Mouse (Mus musculus): ENCODE measurements around the gene Esyt2. TPM values are rescaled to one million over a fixed set of nuclear protein-coding genes. Genes with fewer than 3 reads are reported as not detected.
A peak's percentile ranks its signal among the peaks of the same experiment; 100 is the strongest.

Gene Esyt2
- polyA plus RNA-seq, 1 experiment from 2014 or later = 20.9 TPM

- H3K9ac ChIP-seq (ENCODE audit: low read depth, low read length) = no peak overlapping the region
- H3K4me1 ChIP-seq (replicated peaks; ENCODE audit: control insufficient read depth, insufficient read depth, low read length) = peaks cover 18% of the 10 kb centered on the region
- H3K4me3 ChIP-seq (ENCODE audit: low read depth, low read length) = no peak overlapping the region
- WGBS = 61% methylated on average over 2 of the region's 2 CpGs
- DNase-seq (ENCODE audit: low spot score) = no peak
- peak overlapping the region; percentile 64 for H3K4me2 ChIP-seq
- H3K27me3 ChIP-seq (replicated peaks; ENCODE audit: control insufficient read depth, insufficient read depth, low read length) = no peaks in the 10 kb centered on the region
- no peaks in the 10 kb centered on the region for H3K9me3 ChIP-seq (ENCODE audit: control insufficient read depth, low read length)
- no peak for ATAC-seq (replicated peaks; ENCODE audit: low FRiP score)
- no peaks in the 10 kb centered on the region for H3K36me3 ChIP-seq (ENCODE audit: control insufficient read depth, insufficient read depth, low read length)
- no peak overlapping the region for H3K27ac ChIP-seq (ENCODE audit: low read depth, low read length)
These were observed 2.5 kb downstream of the Esyt2 start for GRCm38 (mm10) chr12:116283511-116283910.

- Histone ChIP-seq H3K4me1 (replicated peaks; ENCODE audit: control insufficient read depth, insufficient read depth, low read length) (no peaks in the 10 kb centered on the region), H3K27ac (ENCODE audit: low read depth, low read length) (no peak overlapping the region), H3K4me2 (no peak overlapping the region), H3K9ac (ENCODE audit: low read depth, low read length) (no peak overlapping the region), H3K27me3 (replicated peaks; ENCODE audit: control insufficient read depth, insufficient read depth, low read length) (no peaks in the 10 kb centered on the region), H3K4me3 (ENCODE audit: low read depth, low read length) (no peak overlapping the region), H3K9me3 (ENCODE audit: control insufficient read depth, low read length) (no peaks in the 10 kb centered on the region), H3K36me3 (ENCODE audit: control insufficient read depth, insufficient read depth, low read length) (no peaks in the 10 kb centered on the region)
- DNase-seq (ENCODE audit: low spot score) (no peak), ATAC-seq (replicated peaks; ENCODE audit: low FRiP score) (no peak)
- WGBS = 60% methylated on average over 2 of the region's 2 CpGs
These were observed 12.2 kb downstream of the Esyt2 start for GRCm38 (mm10) chr12:116293185-116293584.

GRCm38 (mm10) chr12:116293599-116294292 is 12.8 kb downstream of the Esyt2 start:
- no peak for ATAC-seq (replicated peaks; ENCODE audit: low FRiP score)
- H3K4me3 ChIP-seq (ENCODE audit: low read depth, low read length) = no peak overlapping the region
- WGBS = 81% methylated on average over 4 of the region's 4 CpGs

GRCm38 (mm10) chr12:116299906-116300305 is 18.9 kb downstream of the Esyt2 start:
- H3K36me3 ChIP-seq (ENCODE audit: control insufficient read depth, insufficient read depth, low read length) = no peaks in the 10 kb centered on the region
- H3K4me2 ChIP-seq = no peak overlapping the region
- no peak for ATAC-seq (replicated peaks; ENCODE audit: low FRiP score)
- DNase-seq (ENCODE audit: low spot score) = no peak
- no peak overlapping the region for H3K27ac ChIP-seq (ENCODE audit: low read depth, low read length)
- 100% methylated on average over 2 of the region's 2 CpGs for WGBS
- H3K9ac ChIP-seq (ENCODE audit: low read depth, low read length) = no peak overlapping the region
- no peaks in the 10 kb centered on the region for H3K9me3 ChIP-seq (ENCODE audit: control insufficient read depth, low read length)
- no peaks in the 10 kb centered on the region for H3K27me3 ChIP-seq (replicated peaks; ENCODE audit: control insufficient read depth, insufficient read depth, low read length)
- H3K4me1 ChIP-seq (replicated peaks; ENCODE audit: control insufficient read depth, insufficient read depth, low read length) = no peaks in the 10 kb centered on the region
- H3K4me3 ChIP-seq (ENCODE audit: low read depth, low read length) = no peak overlapping the region

More at GRCm38 (mm10) chr12:116293599-116294292, 12.8 kb downstream of the Esyt2 start:
- no peaks in the 10 kb centered on the region for H3K4me1 ChIP-seq (replicated peaks; ENCODE audit: control insufficient read depth, insufficient read depth, low read length)
- no peak overlapping the region for H3K4me2 ChIP-seq
- no peaks in the 10 kb centered on the region for H3K9me3 ChIP-seq (ENCODE audit: control insufficient read depth, low read length)
- no peak for DNase-seq (ENCODE audit: low spot score)
- no peak overlapping the region for H3K9ac ChIP-seq (ENCODE audit: low read depth, low read length)
- H3K27me3 ChIP-seq (replicated peaks; ENCODE audit: control insufficient read depth, insufficient read depth, low read length) = no peaks in the 10 kb centered on the region
- H3K36me3 ChIP-seq (ENCODE audit: control insufficient read depth, insufficient read depth, low read length) = no peaks in the 10 kb centered on the region
- H3K27ac ChIP-seq (ENCODE audit: low read depth, low read length) = no peak overlapping the region

- Histone ChIP-seq H3K4me2 (no peak overlapping the region), H3K9me3 (ENCODE audit: control insufficient read depth, low read length) (no peaks in the 10 kb centered on the region), H3K27ac (ENCODE audit: low read depth, low read length) (no peak overlapping the region), H3K27me3 (replicated peaks; ENCODE audit: control insufficient read depth, insufficient read depth, low read length) (no peaks in the 10 kb centered on the region), H3K36me3 (ENCODE audit: control insufficient read depth, insufficient read depth, low read length) (no peaks in the 10 kb centered on the region), H3K4me1 (replicated peaks; ENCODE audit: control insufficient read depth, insufficient read depth, low read length) (no peaks in the 10 kb centered on the region), H3K4me3 (ENCODE audit: low read depth, low read length) (no peak overlapping the region), H3K9ac (ENCODE audit: low read depth, low read length) (no peak overlapping the region)
- ATAC-seq (replicated peaks; ENCODE audit: low FRiP score) (no peak; the same call in 1 of the 2 replicates), DNase-seq (ENCODE audit: low spot score) (no peak)
These were observed 21.2 kb downstream of the Esyt2 start for GRCm38 (mm10) chr12:116302181-116302580.

- Histone ChIP-seq H3K36me3 (ENCODE audit: control insufficient read depth, insufficient read depth, low read length) (no peaks in the 10 kb centered on the region), H3K27ac (ENCODE audit: low read depth, low read length) (no peak overlapping the region), H3K27me3 (replicated peaks; ENCODE audit: control insufficient read depth, insufficient read depth, low read length) (no peaks in the 10 kb centered on the region), H3K4me2 (no peak overlapping the region), H3K9me3 (ENCODE audit: control insufficient read depth, low read length) (no peaks in the 10 kb centered on the region), H3K4me3 (ENCODE audit: low read depth, low read length) (no peak overlapping the region), H3K4me1 (replicated peaks; ENCODE audit: control insufficient read depth, insufficient read depth, low read length) (peaks cover 7% of the 10 kb centered on the region), H3K9ac (ENCODE audit: low read depth, low read length) (no peak overlapping the region)
- no peak for DNase-seq (ENCODE audit: low spot score)
- WGBS = 76% methylated on average over 1 of the region's 1 CpGs
- no peak for ATAC-seq (replicated peaks; ENCODE audit: low FRiP score)
These were observed 25.0 kb downstream of the Esyt2 start for GRCm38 (mm10) chr12:116306042-116306441.

GRCm38 (mm10) chr12:116307870-116308269 is 26.9 kb downstream of the Esyt2 start:
- Histone ChIP-seq H3K27ac (ENCODE audit: low read depth, low read length) (no peak overlapping the region), H3K36me3 (ENCODE audit: control insufficient read depth, insufficient read depth, low read length) (no peaks in the 10 kb centered on the region), H3K4me1 (replicated peaks; ENCODE audit: control insufficient read depth, insufficient read depth, low read length) (peaks cover 7% of the 10 kb centered on the region), H3K9me3 (ENCODE audit: control insufficient read depth, low read length) (no peaks in the 10 kb centered on the region), H3K27me3 (replicated peaks; ENCODE audit: control insufficient read depth, insufficient read depth, low read length) (no peaks in the 10 kb centered on the region), H3K4me2 (no peak overlapping the region), H3K9ac (ENCODE audit: low read depth, low read length) (no peak overlapping the region), H3K4me3 (ENCODE audit: low read depth, low read length) (no peak overlapping the region)
- ATAC-seq (replicated peaks; ENCODE audit: low FRiP score) = no peak
- WGBS = 83% methylated on average over 3 of the region's 3 CpGs
- no peak for DNase-seq (ENCODE audit: low spot score)

- no peak overlapping the region for H3K9ac ChIP-seq (ENCODE audit: low read depth, low read length)
- H3K27ac ChIP-seq (ENCODE audit: low read depth, low read length) = no peak overlapping the region
- no peak overlapping the region for H3K4me2 ChIP-seq
- H3K27me3 ChIP-seq (replicated peaks; ENCODE audit: control insufficient read depth, insufficient read depth, low read length) = no peaks in the 10 kb centered on the region
- 66% methylated on average over 2 of the region's 2 CpGs for WGBS
- ATAC-seq (replicated peaks; ENCODE audit: low FRiP score) (no peak; the same call in 1 of the 2 replicates), DNase-seq (ENCODE audit: low spot score) (no peak)
- H3K4me1 ChIP-seq (replicated peaks; ENCODE audit: control insufficient read depth, insufficient read depth, low read length) = peaks cover 7% of the 10 kb centered on the region
- H3K9me3 ChIP-seq (ENCODE audit: control insufficient read depth, low read length) = no peaks in the 10 kb centered on the region
- H3K4me3 ChIP-seq (ENCODE audit: low read depth, low read length) = no peak overlapping the region
- no peaks in the 10 kb centered on the region for H3K36me3 ChIP-seq (ENCODE audit: control insufficient read depth, insufficient read depth, low read length)
These were observed 27.6 kb downstream of the Esyt2 start for GRCm38 (mm10) chr12:116308612-116309011.

- DNase-seq (ENCODE audit: low spot score) (no peak), ATAC-seq (replicated peaks; ENCODE audit: low FRiP score) (no peak)
- WGBS = 77% methylated on average over 1 of the region's 1 CpGs
- no peak overlapping the region for H3K27ac ChIP-seq (ENCODE audit: low read depth, low read length)
- H3K4me2 ChIP-seq = no peak overlapping the region
- H3K4me3 ChIP-seq (ENCODE audit: low read depth, low read length) = no peak overlapping the region
- H3K4me1 ChIP-seq (replicated peaks; ENCODE audit: control insufficient read depth, insufficient read depth, low read length) = peaks cover 2% of the 10 kb centered on the region
- no peaks in the 10 kb centered on the region for H3K9me3 ChIP-seq (ENCODE audit: control insufficient read depth, low read length)
- no peaks in the 10 kb centered on the region for H3K27me3 ChIP-seq (replicated peaks; ENCODE audit: control insufficient read depth, insufficient read depth, low read length)
- H3K9ac ChIP-seq (ENCODE audit: low read depth, low read length) = no peak overlapping the region
- H3K36me3 ChIP-seq (ENCODE audit: control insufficient read depth, insufficient read depth, low read length) = no peaks in the 10 kb centered on the region
These were observed 32.8 kb downstream of the Esyt2 start for GRCm38 (mm10) chr12:116313816-116314215.
